Mouse (Mus musculus) cerebral cortex, adult 2 months (tissue): ENCODE measurements around the gene Foxo3.

Experiments
- WGBS: fragments of 180-500 bp; shearing (Covaris S2); methylation state at CpG from one replicate; pipeline ENCODE4 v1.1.7; 2018; 5-methylcytosine and 5-hydroxymethylcytosine counted together

Foxo3 gene

DNA sequence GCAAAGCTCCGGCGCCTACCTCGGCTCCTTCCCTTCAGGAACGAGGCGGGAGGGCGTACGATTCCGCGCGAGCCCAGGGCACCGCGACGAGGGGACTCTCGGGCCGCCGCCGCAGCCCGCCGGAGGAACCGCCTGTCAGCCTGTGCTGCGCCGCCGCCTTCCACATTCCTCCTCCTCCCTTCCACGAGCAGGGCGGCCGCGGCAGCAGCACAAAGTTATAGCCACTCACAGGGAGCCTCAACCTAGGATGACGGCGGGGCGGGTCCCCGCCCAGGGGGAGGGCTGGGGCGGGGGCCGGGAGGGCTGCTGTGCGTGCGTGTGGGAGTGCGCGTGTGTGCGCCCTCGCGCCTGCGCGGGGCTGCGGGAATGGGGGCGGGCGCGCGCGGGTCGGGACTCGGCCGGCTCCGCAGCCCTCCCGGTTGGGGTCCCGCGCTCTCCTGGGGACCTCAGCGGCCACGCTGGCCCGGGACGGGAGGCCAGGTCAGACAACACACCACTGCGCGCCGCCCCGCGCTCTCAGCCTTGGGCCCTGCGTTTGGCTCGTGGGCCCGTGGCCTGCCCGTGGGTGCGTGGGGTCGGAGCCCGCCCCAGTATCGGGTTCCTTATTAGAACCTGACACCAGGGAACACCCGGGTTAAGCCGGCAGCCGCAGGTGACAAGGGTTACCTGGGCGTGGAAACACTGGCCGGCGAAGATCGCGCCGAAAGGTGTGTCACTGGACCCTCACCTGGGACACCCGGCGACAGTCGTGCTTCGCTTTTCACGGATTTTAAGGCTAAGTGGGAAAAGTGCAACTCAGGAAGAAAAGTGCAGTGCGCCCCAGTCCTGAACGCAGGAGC is at the start of gene Foxo3:
Gene Foxo3, minus strand, starts transcription at position 249 of the 839 bp plus-strand sequence.
- under 1% methylated on average over 87 of the region's 88 CpGs for WGBS

DNA sequence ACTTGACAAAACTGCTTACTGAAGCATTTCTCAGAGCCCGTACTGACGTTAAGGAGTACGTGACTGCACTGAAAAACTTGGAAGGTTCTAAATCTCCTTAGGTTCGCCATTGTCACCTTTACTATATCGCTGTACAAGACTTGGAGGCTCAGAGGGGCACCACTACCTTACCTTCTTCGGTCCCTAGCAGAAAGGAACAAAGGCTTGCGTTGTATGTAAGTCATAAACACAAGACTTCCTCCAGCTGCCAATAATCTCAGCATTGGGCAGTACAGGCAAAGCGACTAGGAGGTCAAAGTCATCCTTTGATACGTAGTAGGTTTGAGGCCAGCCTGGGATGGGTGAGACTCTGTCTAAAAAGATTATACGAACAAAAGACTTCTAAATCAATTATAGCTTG is 48.8 kb upstream of the Foxo3 start:
- WGBS: 92% methylated on average over 10 of the region's 10 CpGs

DNA sequence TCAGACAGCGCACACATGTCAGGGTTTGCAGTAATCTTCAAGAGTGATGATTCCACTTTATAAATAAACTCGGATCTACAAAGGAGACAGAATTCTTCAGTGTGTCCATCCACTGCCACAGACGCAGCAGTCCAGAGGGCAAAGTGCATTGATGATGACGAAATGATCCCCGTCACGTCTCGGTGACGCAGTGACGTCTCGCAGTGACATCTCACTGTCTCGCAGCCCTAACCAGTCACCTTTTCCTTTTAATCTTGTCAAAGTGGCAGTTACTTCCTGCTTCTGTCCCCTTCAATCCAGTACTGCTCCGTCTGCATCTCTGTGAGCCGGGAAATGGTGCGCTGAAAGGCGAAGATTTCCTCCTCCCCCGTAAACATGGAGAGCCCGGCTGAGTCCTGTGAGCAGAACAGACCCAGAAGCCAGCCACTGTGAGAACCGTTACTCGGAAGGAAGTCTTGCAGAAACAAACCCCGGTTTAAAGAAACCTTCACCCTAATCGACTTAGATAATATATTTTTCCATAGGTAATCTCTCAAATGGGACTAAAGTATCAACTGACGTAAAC is 36.7 kb upstream of the Foxo3 start:
- 85% methylated on average over 22 of the region's 22 CpGs for WGBS

DNA sequence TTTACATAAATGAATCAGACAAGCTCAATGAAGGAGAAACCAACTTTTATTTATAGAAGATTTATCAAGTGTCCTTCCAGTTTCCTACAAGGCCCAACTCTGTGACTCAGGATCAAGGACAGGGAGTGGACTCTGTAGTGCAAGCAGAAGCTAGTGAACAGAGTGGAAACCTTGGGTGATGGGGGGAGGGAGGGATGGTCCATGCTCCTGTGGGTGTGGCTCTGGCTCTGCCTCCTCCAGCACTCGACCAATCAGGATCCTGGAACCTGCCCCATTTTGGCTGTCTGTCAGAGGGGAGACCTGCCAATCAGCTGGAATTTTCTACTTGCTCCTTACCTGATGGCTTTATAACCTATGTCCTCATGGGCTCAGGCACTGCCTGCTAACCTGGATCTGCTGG is 36.0 kb upstream of the Foxo3 start:
- 81% methylated on average over 1 of the region's 1 CpGs for WGBS

DNA sequence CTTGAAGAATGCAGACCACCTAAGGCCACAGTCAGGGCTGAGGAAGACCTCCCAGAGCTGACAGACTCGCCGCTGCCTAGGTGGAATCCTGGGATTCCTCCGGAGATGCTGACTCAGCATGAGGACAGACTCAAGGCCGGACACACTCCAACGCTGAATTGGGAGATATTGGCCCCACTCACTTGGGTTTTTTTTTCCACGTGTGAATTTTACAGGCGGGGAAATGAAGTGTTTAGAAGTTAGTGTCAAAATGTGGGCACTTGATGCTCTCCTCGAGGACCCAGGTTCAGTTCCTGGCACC is 32.1 kb upstream of the Foxo3 start:
- WGBS: 37% methylated on average over 8 of the region's 8 CpGs

DNA sequence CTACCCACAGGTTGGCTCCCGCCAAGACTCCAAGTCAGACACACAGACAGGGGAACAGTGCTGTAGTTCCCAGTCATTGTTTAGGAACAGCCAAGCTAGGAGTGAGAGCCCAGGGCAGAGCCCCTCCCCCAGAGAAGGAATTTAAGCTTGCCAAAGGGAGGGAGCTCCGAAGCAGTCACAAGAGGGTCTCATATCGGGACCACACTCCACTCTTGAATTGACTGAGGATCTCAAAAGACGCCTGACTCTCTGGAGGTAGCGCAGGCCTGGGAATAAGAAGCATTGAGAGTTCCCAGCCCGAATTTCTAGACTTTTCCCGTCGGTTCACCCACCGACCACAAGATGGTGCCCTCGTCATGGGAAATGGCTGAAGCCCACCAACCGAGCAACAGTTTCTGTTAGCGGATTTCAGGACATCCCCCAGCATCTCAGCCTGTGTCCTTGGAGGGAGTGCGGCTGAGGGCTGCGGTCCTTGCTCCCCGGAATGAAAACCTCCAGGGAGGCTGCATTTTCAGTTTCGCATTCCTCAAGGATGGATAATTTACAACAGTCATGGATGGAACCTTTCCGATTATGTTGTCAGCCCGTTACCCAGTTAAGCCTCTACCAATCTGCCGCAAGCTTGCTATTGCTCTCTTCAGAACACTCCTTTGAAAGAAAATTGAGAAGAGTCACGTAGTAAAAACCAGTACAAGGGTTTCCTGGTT is 31.6 kb upstream of the Foxo3 start:
- WGBS: 6% methylated on average over 20 of the region's 20 CpGs

DNA sequence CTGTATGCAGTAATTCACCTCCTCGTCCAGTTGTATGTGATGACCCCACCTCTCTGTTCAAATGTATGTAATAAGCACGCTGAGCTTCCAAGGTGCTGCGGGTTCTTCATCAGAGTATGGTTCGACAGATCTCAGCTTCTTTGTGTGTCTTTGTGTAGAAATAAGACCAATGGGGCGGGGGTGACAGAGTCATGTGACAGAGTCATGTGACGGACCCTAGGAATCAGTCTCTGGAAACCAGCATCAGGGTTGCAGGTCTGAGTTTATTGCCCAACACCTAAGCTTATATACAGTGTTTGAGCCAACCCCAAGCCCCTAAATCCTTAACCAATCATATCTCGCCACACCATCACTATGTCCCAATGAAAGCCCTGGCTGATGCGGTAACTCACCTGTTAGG is 29.9 kb upstream of the Foxo3 start:
- 90% methylated on average over 8 of the region's 8 CpGs for WGBS

DNA sequence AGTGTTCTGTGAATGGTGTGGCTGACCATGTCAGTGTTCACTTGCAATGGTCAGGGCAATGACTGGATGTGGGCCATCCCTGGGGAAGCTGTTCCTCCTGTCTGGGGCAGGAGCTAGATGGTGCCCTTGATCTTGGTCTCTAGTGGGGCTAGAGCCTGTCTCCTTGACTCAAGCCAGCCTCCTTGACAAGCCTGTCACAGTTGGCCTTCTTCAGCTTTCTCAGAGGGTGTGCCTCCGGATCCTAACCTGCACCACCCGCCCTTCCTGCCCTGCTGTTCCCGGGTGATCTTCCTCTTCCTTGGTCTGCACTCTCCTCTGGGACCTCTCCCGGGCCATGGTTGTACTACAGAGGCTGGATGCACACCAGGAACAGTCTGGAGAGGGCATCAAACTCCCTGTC is 24.2 kb upstream of the Foxo3 start:
- 77% methylated on average over 4 of the region's 4 CpGs for WGBS

DNA sequence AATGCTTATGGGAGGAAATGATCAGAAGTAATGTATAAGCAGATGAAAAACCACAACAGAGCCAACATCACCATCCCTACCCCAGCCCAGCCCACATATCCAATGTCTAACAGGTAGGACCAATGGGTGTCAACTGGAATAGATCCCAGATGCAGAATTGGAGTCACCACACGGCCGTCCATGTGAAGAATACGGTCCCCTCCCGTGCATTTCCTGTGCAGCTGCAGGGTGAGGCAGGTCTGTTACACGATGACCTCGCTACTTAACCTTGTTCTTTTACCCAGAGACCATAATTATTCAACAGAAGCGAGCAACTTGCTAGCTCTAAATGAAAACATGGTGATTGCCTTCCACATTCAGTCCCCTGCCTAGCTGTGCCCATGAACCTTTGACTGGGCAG is 23.4 kb upstream of the Foxo3 start:
- whole genome bisulfite sequencing: 66% methylated on average over 7 of the region's 7 CpGs

DNA sequence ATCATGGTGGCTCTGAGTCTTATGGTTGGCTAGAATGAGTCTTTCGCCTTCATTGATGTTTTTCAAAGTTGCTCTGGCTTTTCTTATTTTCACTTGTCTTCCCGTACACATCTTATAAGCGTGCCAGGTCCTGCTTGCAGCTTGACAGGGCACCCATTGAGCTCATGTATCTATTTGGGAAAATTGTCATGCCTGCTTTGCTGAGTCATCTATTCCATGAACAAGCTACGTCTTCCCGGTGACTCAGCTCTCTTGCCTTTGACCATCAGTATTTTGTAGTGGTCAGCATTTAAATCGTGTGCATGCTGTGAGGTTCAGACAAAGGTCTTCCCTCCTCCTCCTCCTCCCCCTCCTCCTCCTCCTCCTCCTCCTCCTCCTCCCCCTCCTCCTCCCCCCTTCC is 22.9 kb upstream of the Foxo3 start:
- WGBS: 63% methylated on average over 6 of the region's 6 CpGs

DNA sequence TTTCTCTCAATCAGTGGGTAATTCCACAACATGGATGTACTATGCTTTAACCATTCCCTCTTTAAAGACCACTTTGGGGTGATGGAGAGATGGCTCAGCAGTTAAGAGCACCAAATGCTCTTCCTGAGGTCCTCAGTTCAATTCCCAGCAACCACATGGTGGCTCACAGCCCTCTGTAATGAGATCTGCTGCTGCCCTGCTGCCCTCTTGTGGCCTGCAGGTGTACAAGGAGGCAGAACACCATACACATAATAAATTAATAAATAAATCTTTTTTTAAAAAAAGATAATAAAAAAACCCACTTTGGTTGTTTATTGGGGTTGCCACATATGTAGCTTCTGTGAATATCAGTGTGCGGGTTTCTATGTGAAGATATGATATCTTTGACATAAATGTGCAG is 21.4 kb upstream of the Foxo3 start:
- 95% methylated on average over 1 of the region's 1 CpGs for WGBS

DNA sequence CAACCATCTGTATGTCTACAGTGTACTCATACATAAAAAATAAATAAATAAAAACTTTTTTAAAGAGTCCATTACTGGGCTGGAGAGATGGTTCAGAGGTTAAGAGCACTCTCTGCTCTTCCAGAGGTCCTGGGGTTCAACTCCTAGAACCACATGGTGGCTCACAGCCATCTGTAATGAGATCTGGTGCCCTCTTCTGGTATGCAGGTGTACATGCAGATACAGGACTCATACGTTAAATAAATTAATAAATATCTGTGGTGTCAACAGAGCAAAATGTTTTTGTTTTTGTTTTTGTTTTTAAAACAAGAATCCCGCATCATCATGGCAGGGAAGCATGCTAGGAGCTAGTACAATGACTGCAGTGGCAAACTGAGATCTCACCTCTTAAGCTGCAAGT is 20.6 kb upstream of the Foxo3 start:
- WGBS: 83% methylated on average over 2 of the region's 2 CpGs

DNA sequence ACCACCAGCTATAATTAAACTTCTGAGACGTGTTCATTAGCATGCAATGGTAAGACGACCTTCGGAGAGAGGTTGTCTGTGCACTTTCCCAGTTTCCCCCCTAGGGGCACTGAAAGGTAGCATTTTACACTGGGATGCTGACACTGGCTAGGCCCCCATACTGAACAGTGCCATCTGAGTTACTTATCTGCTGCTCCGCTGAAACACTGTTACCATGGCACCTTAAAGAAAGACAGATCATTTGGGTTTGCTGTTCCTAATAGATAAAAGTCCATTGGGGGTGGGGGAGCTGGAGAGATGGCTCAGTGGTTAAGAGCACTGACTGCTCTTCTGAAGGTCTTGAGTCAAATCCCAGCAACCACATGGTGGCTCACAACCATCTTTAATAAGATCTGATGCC is 20.0 kb upstream of the Foxo3 start:
- WGBS: 71% methylated on average over 4 of the region's 4 CpGs

DNA sequence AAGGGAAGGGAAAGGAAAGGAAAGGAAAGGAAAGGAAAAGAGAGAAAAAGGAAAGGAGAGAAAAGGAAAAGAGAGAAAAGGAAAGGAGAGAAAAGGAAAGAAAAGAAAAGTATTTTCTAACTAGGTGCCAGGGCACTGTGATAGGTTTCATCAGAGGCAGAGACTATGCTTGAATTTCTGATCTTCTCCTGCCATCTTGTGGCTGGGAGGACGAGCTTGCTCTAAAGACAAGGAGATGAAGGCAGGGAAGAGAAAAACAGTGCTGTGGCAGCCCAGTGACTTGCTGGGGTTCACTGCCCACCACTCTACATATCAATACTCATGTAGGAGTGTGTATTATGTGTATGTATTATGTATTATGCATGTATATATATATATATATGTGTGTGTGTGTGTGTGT is 18.5 kb upstream of the Foxo3 start:
- WGBS: 13% methylated on average over 1 of the region's 1 CpGs

DNA sequence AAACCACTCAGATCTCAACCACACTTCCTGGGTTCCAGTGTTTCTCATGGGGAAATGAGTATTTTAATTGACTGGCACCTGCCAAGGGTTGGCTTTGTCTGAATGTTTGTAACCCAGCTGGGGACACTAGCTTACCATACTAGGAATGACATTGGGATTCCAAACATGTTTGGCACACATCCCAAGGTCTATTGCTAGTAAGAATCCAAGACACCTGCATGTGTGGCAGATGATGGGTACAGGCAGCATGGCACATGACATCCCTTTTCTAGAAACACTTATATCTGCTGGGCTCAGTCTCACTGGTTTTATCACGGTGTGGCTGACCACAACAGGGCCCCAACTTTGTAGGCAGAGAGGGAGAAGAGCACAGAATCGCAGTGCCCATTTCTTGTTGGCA is 17.8 kb upstream of the Foxo3 start:
- WGBS: 68% methylated on average over 2 of the region's 2 CpGs

DNA sequence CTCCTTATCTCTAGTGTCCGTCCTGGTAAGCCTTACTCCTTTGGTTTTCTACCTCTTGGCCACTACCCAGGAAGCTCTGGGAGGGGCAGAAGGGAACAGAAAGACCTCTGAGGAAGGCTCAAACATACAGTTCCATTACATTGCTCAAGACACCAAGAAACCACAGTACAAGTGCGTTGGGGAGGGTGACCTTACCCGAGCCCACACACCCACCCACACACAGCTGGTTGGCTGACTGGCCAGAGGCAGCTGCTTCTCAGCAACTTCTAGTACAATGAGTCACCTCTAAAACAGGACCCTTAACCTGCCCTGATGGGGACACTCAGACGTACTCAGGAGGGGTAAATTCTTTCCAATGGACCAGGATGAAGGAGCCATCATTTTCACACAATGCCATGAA is 17.3 kb upstream of the Foxo3 start:
- WGBS: 58% methylated on average over 4 of the region's 4 CpGs

DNA sequence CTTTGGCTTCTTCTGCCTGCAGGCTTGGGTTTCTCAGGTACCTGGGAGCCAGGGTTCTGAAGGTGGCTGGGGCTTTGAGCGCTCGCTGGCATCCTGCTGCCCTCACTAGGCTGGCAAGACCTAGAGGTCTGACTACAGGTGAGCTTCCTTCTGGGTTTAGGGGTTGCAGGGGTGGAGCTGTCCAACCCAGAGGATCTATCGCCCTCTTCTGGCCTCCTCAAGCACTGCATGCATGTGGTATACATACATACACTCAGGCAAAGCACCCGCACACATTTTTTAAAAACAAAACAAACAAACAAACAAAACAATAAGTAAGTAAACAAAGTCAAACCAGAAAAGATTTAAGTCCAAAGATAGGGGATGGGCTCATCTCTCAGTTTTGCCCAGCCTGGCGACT is 14.8 kb upstream of the Foxo3 start:
- 69% methylated on average over 5 of the region's 5 CpGs for WGBS

DNA sequence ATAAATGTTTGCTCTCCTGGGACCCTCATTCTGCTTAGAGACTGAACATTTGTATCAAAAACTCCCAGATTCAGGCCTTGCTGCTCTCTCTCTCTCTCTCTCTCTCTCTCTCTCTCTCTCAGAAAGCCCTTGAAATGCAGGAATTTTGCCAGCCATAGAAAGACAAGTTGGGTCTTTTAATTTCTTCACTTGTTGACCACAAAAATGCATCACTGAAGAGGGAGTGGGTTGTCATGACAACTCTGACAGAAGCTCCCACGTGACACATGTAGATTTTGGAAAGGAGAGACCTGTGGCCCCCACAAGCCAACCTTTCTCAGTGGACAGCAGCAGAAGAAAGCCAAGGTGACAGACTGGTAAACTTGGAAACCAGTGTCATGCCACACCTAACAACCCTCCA is 11.1 kb upstream of the Foxo3 start:
- WGBS: 61% methylated on average over 1 of the region's 1 CpGs

DNA sequence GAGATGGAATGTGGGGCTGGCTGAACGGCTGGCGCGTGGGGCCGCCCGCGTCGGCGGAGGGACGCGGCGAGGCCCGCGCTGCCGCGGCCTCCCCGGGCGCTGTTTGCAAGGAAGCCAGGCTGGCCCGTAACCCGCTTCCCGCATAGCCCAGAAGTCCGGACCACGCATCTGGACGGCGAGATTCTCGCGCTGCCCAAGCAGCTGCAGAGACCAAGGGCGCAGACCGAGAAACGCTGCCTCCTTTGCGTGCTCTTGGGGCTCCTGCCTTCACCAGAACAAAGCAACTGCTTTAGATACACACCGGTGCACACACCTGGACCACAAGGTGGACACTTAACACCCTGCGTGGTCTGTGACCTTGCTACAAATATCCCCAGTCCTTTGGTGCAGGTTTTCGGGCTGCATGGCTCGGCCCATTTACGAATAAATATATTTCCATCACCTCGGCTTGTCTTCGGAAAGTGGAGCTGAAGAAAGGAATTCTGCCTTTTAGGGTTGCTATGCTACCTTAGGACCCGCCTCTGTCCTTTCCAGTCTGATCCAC is 1.8 kb upstream of the Foxo3 start:
- WGBS: 2% methylated on average over 38 of the region's 38 CpGs

DNA sequence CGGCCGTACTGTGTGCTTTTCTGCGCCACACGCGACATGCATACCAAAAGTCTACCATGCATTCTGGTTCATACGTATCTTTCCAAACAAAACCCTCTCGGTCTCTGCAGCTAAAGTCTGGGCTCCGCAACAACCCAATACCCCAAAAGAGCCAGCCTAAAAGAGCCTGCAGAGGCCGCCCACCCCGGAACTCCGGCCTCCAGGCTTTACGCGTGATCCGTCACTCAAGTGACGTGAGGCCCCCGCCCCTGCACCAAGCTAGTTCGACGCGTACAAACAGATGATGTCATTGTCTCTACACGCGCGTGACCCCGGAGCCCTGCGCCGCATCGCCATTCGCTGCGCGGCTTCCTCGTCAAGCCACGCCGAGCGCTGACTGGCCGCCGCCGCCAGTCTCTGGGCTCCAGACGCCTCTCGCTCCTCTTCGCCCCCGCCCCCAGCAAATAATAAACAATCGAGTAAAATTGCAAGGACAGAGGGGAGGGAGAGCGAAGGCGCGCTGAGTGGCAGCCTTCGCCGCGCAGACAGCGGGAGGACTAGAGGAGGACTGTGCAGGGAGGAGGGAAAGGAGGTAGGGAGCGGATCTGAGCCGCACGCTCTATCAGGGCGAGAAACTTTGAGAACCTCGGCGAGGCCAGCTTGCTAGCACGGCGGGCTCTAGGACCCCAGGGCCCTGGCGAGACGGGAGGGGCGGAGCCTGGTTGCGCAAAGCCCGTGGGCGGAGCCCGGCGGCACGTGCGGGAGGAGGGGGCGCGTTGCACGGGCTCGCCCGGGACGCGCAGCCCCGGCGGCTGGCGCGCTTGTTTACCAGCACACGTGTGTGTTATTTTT is 1.1 kb upstream of the Foxo3 start:
- WGBS: under 1% methylated on average over 78 of the region's 78 CpGs

DNA sequence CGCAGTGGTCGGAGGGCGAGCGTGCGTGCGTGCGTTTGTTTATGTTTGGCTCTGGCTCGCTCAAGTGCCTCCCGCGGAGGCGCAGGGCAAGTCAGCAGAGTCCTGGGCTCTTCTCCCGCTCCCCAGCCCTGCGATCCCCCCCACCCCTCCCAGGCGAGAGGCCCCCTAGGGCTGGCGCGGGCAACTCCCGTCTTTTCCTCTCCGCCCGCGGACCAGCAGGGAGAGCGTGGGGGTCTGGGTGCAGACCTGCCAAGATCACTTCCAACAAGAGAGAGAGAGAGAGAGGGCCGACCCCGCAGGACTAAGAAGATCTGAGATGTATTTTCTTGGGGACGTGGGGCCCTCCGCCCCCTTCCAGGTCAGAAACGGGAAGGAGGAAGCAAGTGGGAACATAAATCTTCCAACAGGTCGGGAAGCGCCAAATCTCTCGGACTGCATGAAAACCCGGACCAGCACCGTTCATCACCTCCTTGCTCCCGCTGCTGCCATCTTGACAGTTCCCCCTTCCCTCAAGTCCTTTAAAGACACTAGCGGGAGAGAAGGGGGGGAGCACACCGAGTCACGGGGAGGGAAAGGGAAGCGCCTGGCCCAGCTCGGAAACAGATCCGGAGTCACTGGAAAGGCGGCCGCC is 569 bp downstream of the Foxo3 start:
- under 1% methylated on average over 39 of the region's 40 CpGs for WGBS
